Mouse (Mus musculus) bone marrow, adult 2 months (tissue): ENCODE measurements around the gene Hoxb2. TPM values are rescaled to one million over a fixed set of nuclear protein-coding genes. Genes with fewer than 3 reads are reported as not detected.

Source experiments
- H3K27ac ChIP-seq: fragments of 200-500 bp; 2 replicates; pipeline ENCODE4 v1.5.1; 2012; ENCODE audit warnings: low read depth, mild to moderate bottlenecking, control low read depth, inconsistent platforms, low read length; ENCODE audit not compliant: control insufficient read depth, poor library complexity, insufficient read depth
- H3K4me1 ChIP-seq: fragments of 200-500 bp; 2 replicates; pipeline ENCODE4 v1.6.1; 2011; ENCODE audit warnings: low read length; ENCODE audit not compliant: control insufficient read depth, insufficient read depth
- H3K4me3 ChIP-seq: fragments of 200-500 bp; replicated peaks from 2 replicates; pipeline ENCODE3; 2011; ENCODE audit warnings: mild to moderate bottlenecking, low read depth, low read length, control low read depth; ENCODE audit not compliant: control insufficient read depth
- CTCF ChIP-seq: fragments of 200-500 bp; IDR thresholded peaks from 2 replicates; pipeline ENCODE4 v1.5.1; 2011; ENCODE audit warnings: low read length, control low read depth; ENCODE audit not compliant: control insufficient read depth, insufficient read depth
- POLR2A ChIP-seq: fragments of 200-500 bp; IDR thresholded peaks from 2 replicates; pipeline ENCODE4 v1.6.1; 2011; ENCODE audit warnings: low read depth, mild to moderate bottlenecking, control low read depth, low read length, borderline replicate concordance; ENCODE audit not compliant: control insufficient read depth
- WGBS: fragments of 180-500 bp; shearing (Covaris S2); methylation state at CpG from one replicate; pipeline ENCODE4 v1.1.7; 2018; 5-methylcytosine and 5-hydroxymethylcytosine counted together
- polyA plus RNA-seq: library from polyadenylated mRNA; stranded (reverse); fragments of >200 nt; gene quantifications from 2 replicates; pipeline ENCODE4 v1.2.4, GENCODE M21; 2011; ENCODE audit warnings: low replicate concordance; ENCODE audit not compliant: missing spikeins, insufficient read depth, insufficient read length

The Hoxb2 gene
- polyA plus RNA-seq, 1 experiment = 3.0 TPM

DNA sequence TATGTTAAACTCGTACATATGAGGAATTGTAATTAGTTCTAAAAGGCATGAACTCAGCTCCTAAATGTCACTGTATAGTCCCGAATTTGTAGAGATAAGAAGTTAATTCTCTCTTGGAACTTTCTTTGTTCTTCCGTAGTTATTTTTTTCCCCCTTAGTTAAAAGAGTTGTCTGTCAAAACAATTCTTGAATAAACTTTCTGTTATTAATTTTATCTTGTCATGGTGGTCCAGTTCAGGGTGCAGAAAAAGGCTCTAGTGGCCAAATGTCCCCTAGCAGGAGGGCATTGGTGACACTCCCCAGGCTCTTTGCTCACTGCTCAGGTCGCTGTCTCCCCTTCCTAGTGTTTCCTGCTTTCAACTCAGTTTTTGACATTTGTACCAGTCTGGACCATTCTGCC is 2.6 kb upstream of the Hoxb2 start:
- TF ChIP-seq POLR2A (no peak), CTCF (no peak)
- H3K27ac ChIP-seq = no peak overlapping the region
- no peaks in the 10 kb centered on the region for H3K4me1 ChIP-seq
- H3K4me3 ChIP-seq = no peak overlapping the region
- WGBS = 54% methylated on average over 4 of the region's 4 CpGs

- Histone ChIP-seq H3K4me1 (no peaks in the 10 kb centered on the region), H3K27ac (no peak overlapping the region), H3K4me3 (no peak overlapping the region)
- 62% methylated on average over 21 of the region's 21 CpGs for WGBS
- TF ChIP-seq POLR2A = no peak
- no peak for TF ChIP-seq CTCF
These were observed 2.0 kb upstream of the Hoxb2 start for GRCm38 (mm10) chr11:96348141-96348928.

GRCm38 (mm10) chr11:96348988-96349387 is 1.3 kb upstream of the Hoxb2 start:
- Histone ChIP-seq H3K27ac (no peak overlapping the region), H3K4me1 (no peaks in the 10 kb centered on the region), H3K4me3 (no peak overlapping the region)
- no peak for TF ChIP-seq CTCF
- TF ChIP-seq POLR2A = no peak
- WGBS = 76% methylated on average over 3 of the region's 3 CpGs

DNA sequence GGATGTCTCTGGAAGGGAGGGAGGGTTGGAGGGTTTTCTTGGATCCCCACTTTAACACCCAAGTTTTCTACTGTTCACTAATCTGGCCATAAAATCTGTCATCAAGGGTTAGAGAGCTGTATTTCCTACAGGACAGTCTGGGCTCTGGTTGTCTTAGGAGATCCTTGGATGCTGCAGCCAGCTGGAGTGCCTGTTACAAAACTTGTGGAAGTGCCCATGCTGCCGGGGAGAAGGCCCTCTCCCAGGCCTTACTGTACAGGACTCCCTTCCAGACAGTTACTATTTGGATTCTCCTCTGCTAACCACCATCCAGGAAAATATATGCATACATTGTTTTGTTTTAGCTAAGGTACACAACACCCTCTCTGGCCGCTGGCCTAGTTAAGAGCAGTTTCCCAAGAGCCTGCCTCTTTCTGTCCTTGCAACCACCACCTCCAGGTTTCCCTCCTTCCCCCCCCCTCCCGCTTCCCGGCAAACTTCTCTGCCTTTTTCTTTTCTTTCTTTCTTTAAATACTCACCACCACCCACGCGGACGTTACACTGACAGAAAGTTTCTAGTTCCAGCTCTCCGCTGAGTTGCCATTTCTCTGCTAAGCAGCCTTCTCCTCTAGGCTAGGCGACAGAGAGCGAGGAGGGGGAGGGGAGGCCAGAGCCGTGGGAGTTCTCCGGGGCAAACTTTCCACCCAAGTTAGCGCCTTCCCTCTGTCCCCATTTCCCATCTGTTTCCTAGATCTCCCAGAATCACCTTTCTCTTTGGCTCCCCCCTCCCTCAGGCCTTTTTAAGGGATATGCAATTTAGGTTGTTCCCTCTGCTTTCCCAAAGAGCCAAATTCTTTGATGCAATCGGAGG is 609 bp upstream of the Hoxb2 start:
- Histone ChIP-seq H3K4me1 (no peaks in the 10 kb centered on the region), H3K4me3 (no peak overlapping the region), H3K27ac (no peak overlapping the region)
- TF ChIP-seq CTCF = no peak
- no peak for TF ChIP-seq POLR2A
- WGBS = 66% methylated on average over 14 of the region's 14 CpGs

DNA sequence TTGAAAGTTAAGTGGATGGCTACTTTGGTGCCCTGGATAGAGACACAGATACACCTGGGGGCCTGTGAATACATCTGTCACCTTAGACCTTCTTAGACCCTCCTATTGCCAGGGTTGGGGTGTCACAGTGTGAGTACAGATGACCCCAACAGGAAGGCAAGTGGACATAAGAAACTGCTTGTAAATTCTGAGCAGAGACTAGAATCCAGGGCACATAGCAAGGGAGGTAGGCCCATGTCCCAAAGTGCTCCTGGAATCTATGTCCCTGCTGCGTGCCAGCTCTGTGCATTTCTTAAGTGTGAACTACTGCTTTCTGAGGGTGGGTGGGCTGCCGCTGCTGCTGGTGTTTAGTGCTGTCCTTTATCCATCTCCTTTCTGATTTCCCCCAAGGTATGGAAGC is 466 bp downstream of the Hoxb2 start:
- no peak overlapping the region for H3K27ac ChIP-seq
- H3K4me3 ChIP-seq = no peak overlapping the region
- no peaks in the 10 kb centered on the region for H3K4me1 ChIP-seq
- WGBS = 94% methylated on average over 2 of the region's 2 CpGs
- TF ChIP-seq CTCF = no peak
- TF ChIP-seq POLR2A = no peak

DNA sequence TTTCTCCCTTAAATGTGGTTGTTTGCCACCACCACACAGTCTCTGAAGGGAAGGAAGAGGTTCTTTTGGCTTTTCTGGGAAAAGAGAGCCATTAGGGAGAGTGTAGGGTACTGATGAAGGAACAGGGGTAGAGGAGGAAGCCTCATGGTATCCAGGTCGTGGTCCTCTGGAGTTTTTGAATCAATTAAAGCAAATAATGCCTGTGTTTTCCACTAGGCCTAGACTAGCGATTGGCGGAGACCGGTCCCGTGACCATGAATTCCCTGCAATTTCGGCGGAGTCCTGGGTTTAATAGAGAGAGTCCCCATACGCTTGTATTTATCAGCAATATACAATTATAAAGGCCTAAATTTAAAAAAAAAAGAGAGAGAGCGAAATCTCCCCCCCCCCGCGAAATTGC is 987 bp downstream of the Hoxb2 start:
- Histone ChIP-seq H3K27ac (no peak overlapping the region), H3K4me1 (no peaks in the 10 kb centered on the region), H3K4me3 (no peak overlapping the region)
- TF ChIP-seq POLR2A = no peak
- TF ChIP-seq CTCF = no peak
- 42% methylated on average over 11 of the region's 11 CpGs for WGBS

- H3K4me3 ChIP-seq = no peak overlapping the region
- TF ChIP-seq CTCF (no peak), POLR2A (no peak)
- no peaks in the 10 kb centered on the region for H3K4me1 ChIP-seq
- no peak overlapping the region for H3K27ac ChIP-seq
- 2% methylated on average over 22 of the region's 22 CpGs for WGBS
These were observed 1.5 kb downstream of the Hoxb2 start for GRCm38 (mm10) chr11:96351831-96352230.

- TF ChIP-seq POLR2A (no peak), CTCF (no peak)
- 2% methylated on average over 75 of the region's 75 CpGs for WGBS
- H3K4me3 ChIP-seq = no peak overlapping the region
- no peak overlapping the region for H3K27ac ChIP-seq
- H3K4me1 ChIP-seq = no peaks in the 10 kb centered on the region
These were observed 2.6 kb downstream of the Hoxb2 start for GRCm38 (mm10) chr11:96352691-96353521.
